Mouse (Mus musculus) CD8-positive naive resting alpha-beta T cell, adult 2 months (primary cell): ENCODE measurements around the gene Nepn.
"Not testable (repeated sequence)": the region's sequence is repeated elsewhere in the genome, so short reads cannot be mapped to it uniquely, and the experiment has no call there.

Experiments
- DNase-seq, 2 experiments: peaks; one replicate each; pipeline ENCODE4 v3.0.0; 2022; ENCODE audit warnings: low read depth in 2 of 2, low spot score in 2 of 2

Gene Nepn

GRCm38 (mm10) chr10:52388922-52389430 lies at the start of gene Nepn:
Gene Nepn (plus strand): TSS chr10:52388972.
- no peak for DNase-seq

GRCm38 (mm10) chr10:52343324-52343723 lies 45.4 kb upstream of the Nepn start:
- DNase-seq, result not testable (repeated sequence)

- no peak for DNase-seq
Observed at GRCm38 (mm10) chr10:52353184-52353583, 35.6 kb upstream of the Nepn start.

- no peak for DNase-seq
Observed at GRCm38 (mm10) chr10:52358467-52358866, 30.3 kb upstream of the Nepn start, which contains the start of gene Gm26741. Gene Gm26741 (plus strand): TSS chr10:52358767.

GRCm38 (mm10) chr10:52360241-52360735 lies 28.5 kb upstream of the Nepn start:
- no peak for DNase-seq

GRCm38 (mm10) chr10:52360862-52361609 lies 27.7 kb upstream of the Nepn start:
- DNase-seq, result no peak

- DNase-seq, result no peak
Observed at GRCm38 (mm10) chr10:52368376-52368775, 20.4 kb upstream of the Nepn start.

- no peak for DNase-seq
Observed at GRCm38 (mm10) chr10:52373834-52374233, 14.9 kb upstream of the Nepn start.

GRCm38 (mm10) chr10:52374651-52375050 lies 14.1 kb upstream of the Nepn start:
- no peak for DNase-seq

- DNase-seq, result no peak
Observed at GRCm38 (mm10) chr10:52376422-52376821, 12.3 kb upstream of the Nepn start.

GRCm38 (mm10) chr10:52377813-52378212 lies 11.0 kb upstream of the Nepn start:
- no peak for DNase-seq

- DNase-seq, result peak; percentile 2 to 6
Observed at GRCm38 (mm10) chr10:52381321-52381801, 7.4 kb upstream of the Nepn start.

GRCm38 (mm10) chr10:52381845-52382591 lies 6.8 kb upstream of the Nepn start, which contains the start of gene Gopc:
Gene Gopc (minus strand): TSS chr10:52382124.
- peak; percentile 94 to 95 for DNase-seq

GRCm38 (mm10) chr10:52383022-52383421 lies 5.8 kb upstream of the Nepn start:
- no peak for DNase-seq

- DNase-seq, result no peak
Observed at GRCm38 (mm10) chr10:52383522-52383921, 5.2 kb upstream of the Nepn start.

- peak; percentile 14 to 39 for DNase-seq
Observed at GRCm38 (mm10) chr10:52384823-52385610, 3.8 kb upstream of the Nepn start.

GRCm38 (mm10) chr10:52387192-52387591 lies 1.6 kb upstream of the Nepn start:
- DNase-seq, result no peak

- DNase-seq, result no peak
Observed at GRCm38 (mm10) chr10:52389438-52389837, 666 bp downstream of the Nepn start.

- no peak for DNase-seq
Observed at GRCm38 (mm10) chr10:52391208-52391607, 2.4 kb downstream of the Nepn start.

- DNase-seq, result no peak
Observed at GRCm38 (mm10) chr10:52396647-52397046, 7.9 kb downstream of the Nepn start.

GRCm38 (mm10) chr10:52398715-52399114 lies 9.9 kb downstream of the Nepn start:
- no peak for DNase-seq
